Mouse (Mus musculus) midbrain, embryonic 13.5 days (tissue): ENCODE results near the gene Pck1. TPM values are rescaled to one million over a fixed set of nuclear protein-coding genes. Genes with fewer than 3 reads are reported as not detected.

Experiments used
- ATAC-seq: fragments of 200-750 bp; cut with Nextera tagmentation; 2 replicates; pipeline ENCODE4 v1.8.0; 2017; ENCODE audit warnings: mild to moderate bottlenecking, moderate TSS enrichment, moderate library complexity
- H3K27ac ChIP-seq: fragments of 300-500 bp; sonication (generic); 2 replicates; pipeline ENCODE4 v1.5.1; 2015; ENCODE audit warnings: inconsistent platforms, mild to moderate bottlenecking, moderate library complexity
- H3K27me3 ChIP-seq: fragments of 300-500 bp; sonication (generic); 2 replicates; pipeline ENCODE4 v1.6.1; 2015; ENCODE audit warnings: mild to moderate bottlenecking, inconsistent platforms
- H3K36me3 ChIP-seq: fragments of 300-500 bp; sonication (generic); 2 replicates; pipeline ENCODE4 v1.6.1; 2015; ENCODE audit warnings: mild to moderate bottlenecking, inconsistent platforms
- H3K4me1 ChIP-seq: fragments of 300-500 bp; sonication (generic); replicated peaks from 2 replicates; pipeline ENCODE4 v1.6.1; 2015; ENCODE audit warnings: inconsistent platforms
- H3K4me2 ChIP-seq: fragments of 300-500 bp; sonication (generic); replicated peaks from 2 replicates; pipeline ENCODE4 v1.6.1; 2015; ENCODE audit warnings: moderate library complexity, mild to moderate bottlenecking, inconsistent platforms
- H3K4me3 ChIP-seq: fragments of 300-500 bp; sonication (generic); replicated peaks from 2 replicates; pipeline ENCODE4 v1.5.1; 2015; ENCODE audit warnings: mild to moderate bottlenecking, inconsistent platforms
- H3K9ac ChIP-seq: fragments of 300-500 bp; sonication (generic); replicated peaks from 2 replicates; pipeline ENCODE4 v1.6.1; 2015; ENCODE audit warnings: mild to moderate bottlenecking, inconsistent platforms
- H3K9me3 ChIP-seq: fragments of 300-500 bp; sonication (generic); 2 replicates; pipeline ENCODE4 v1.6.1; 2016; ENCODE audit warnings: mild to moderate bottlenecking, inconsistent platforms
- WGBS: fragments of 180-500 bp; shearing (Covaris S2); methylation state at CpG from one replicate; pipeline ENCODE4 v1.1.7; 2015; 5-methylcytosine and 5-hydroxymethylcytosine counted together
- polyA plus RNA-seq: library from polyadenylated mRNA; unstranded; fragments of >200 nt; fragmentation: Nextera tagmentation; extraction: Ambion mirVana; gene quantifications from 2 replicates; pipeline ENCODE4 v1.2.1, GENCODE M21; 2015

The Pck1 gene
- polyA plus RNA-seq, 1 experiment from 2014 or later, result not detected

GRCm38 (mm10) chr2:173187182-173187855, 34.5 kb downstream of the Pck1 start:
- no peak overlapping the region for H3K4me3 ChIP-seq
- no peaks in the 10 kb centered on the region for H3K36me3 ChIP-seq
- peaks cover 11% of the 10 kb centered on the region; the same call in 1 of the 2 replicates for H3K27me3 ChIP-seq
- no peak overlapping the region for H3K9ac ChIP-seq
- H3K4me1 ChIP-seq, result no peaks in the 10 kb centered on the region
- no peak for ATAC-seq
- no peaks in the 10 kb centered on the region for H3K9me3 ChIP-seq
- 35% methylated on average over 8 of the region's 8 CpGs for WGBS
- H3K27ac ChIP-seq, result no peak overlapping the region
- H3K4me2 ChIP-seq, result no peak overlapping the region

- WGBS, result 89% methylated on average over 4 of the region's 4 CpGs
- Histone ChIP-seq H3K27ac (no peak overlapping the region), H3K4me3 (no peak overlapping the region), H3K27me3 (no peaks in the 10 kb centered on the region), H3K4me1 (no peaks in the 10 kb centered on the region), H3K9ac (no peak overlapping the region), H3K9me3 (no peaks in the 10 kb centered on the region), H3K4me2 (no peak overlapping the region), H3K36me3 (no peaks in the 10 kb centered on the region)
- no peak for ATAC-seq
Observed at GRCm38 (mm10) chr2:173194796-173195195, 41.9 kb downstream of the Pck1 start.

GRCm38 (mm10) chr2:173202924-173203689, 50.3 kb downstream of the Pck1 start:
- Histone ChIP-seq H3K27ac (no peak overlapping the region), H3K4me2 (no peak overlapping the region), H3K9ac (no peak overlapping the region), H3K4me3 (no peak overlapping the region), H3K27me3 (no peaks in the 10 kb centered on the region), H3K36me3 (no peaks in the 10 kb centered on the region), H3K4me1 (no peaks in the 10 kb centered on the region), H3K9me3 (no peaks in the 10 kb centered on the region)
- ATAC-seq, result no peak
- 78% methylated on average over 19 of the region's 19 CpGs for WGBS

GRCm38 (mm10) chr2:173203726-173204125, 50.9 kb downstream of the Pck1 start:
- Histone ChIP-seq H3K36me3 (no peaks in the 10 kb centered on the region), H3K27me3 (no peaks in the 10 kb centered on the region), H3K9ac (no peak overlapping the region), H3K4me1 (no peaks in the 10 kb centered on the region), H3K4me2 (no peak overlapping the region), H3K9me3 (no peaks in the 10 kb centered on the region), H3K27ac (no peak overlapping the region), H3K4me3 (no peak overlapping the region)
- ATAC-seq, result no peak
- WGBS, result 86% methylated on average over 3 of the region's 3 CpGs

- Histone ChIP-seq H3K4me1 (no peaks in the 10 kb centered on the region), H3K9ac (no peak overlapping the region), H3K4me2 (no peak overlapping the region), H3K27me3 (no peaks in the 10 kb centered on the region), H3K9me3 (no peaks in the 10 kb centered on the region), H3K36me3 (no peaks in the 10 kb centered on the region), H3K27ac (no peak overlapping the region), H3K4me3 (no peak overlapping the region)
- 66% methylated on average over 4 of the region's 4 CpGs for WGBS
- ATAC-seq, result no peak
Observed at GRCm38 (mm10) chr2:173204671-173205070, 51.8 kb downstream of the Pck1 start.

- Histone ChIP-seq H3K9me3 (no peaks in the 10 kb centered on the region), H3K4me3 (no peak overlapping the region), H3K4me2 (no peak overlapping the region), H3K27me3 (no peaks in the 10 kb centered on the region), H3K27ac (no peak overlapping the region), H3K4me1 (no peaks in the 10 kb centered on the region), H3K36me3 (no peaks in the 10 kb centered on the region), H3K9ac (no peak overlapping the region)
- ATAC-seq, result no peak
- 95% methylated on average over 14 of the region's 14 CpGs for WGBS
Observed at GRCm38 (mm10) chr2:173205563-173206099, 52.8 kb downstream of the Pck1 start.

- no peaks in the 10 kb centered on the region for H3K4me1 ChIP-seq
- no peaks in the 10 kb centered on the region for H3K9me3 ChIP-seq
- no peaks in the 10 kb centered on the region for H3K36me3 ChIP-seq
- WGBS, result 97% methylated on average over 3 of the region's 3 CpGs
- H3K27ac ChIP-seq, result no peak overlapping the region
- H3K4me2 ChIP-seq, result no peak overlapping the region
- H3K27me3 ChIP-seq, result no peaks in the 10 kb centered on the region
- H3K9ac ChIP-seq, result no peak overlapping the region
- no peak for ATAC-seq
- no peak overlapping the region for H3K4me3 ChIP-seq
Observed at GRCm38 (mm10) chr2:173207051-173207450, 54.2 kb downstream of the Pck1 start.

Other genes with a start within 250 kb of the Pck1 start
- gene Bmp7, start 212.7 kb upstream of the Pck1 start, polyA plus RNA-seq, result 9.1 and 12.6 TPM in 2 replicates
- 0.53 and 0.61 TPM in 2 replicates for gene Spo11, start 175.3 kb upstream of the Pck1 start, polyA plus RNA-seq
- gene Rae1, start 152.9 kb upstream of the Pck1 start, polyA plus RNA-seq, result 121 TPM in 2 replicates
- 26.6 and 29.4 TPM in 2 replicates for gene Rbm38, start 132.6 kb upstream of the Pck1 start, polyA plus RNA-seq
- gene Ctcfl, start 33.5 kb upstream of the Pck1 start, polyA plus RNA-seq, result 0.10 and 0.15 TPM in 2 replicates
- 0.27 and 0.50 TPM in 2 replicates for gene Zbp1, start 65.9 kb downstream of the Pck1 start, polyA plus RNA-seq
- gene Pmepa1, start 123.5 kb downstream of the Pck1 start, polyA plus RNA-seq, result 3.9 and 4.7 TPM in 2 replicates